Mouse (Mus musculus): ENCODE data around the gene Plcb2.

GRCm38 (mm10) chr2:118661891-118662290, 66.3 kb downstream of the Plcb2 start:
- TF ChIP-seq EP300 (IDR thresholded peaks at IDR 0.05; ENCODE audit: insufficient read depth, low read depth, low read length) (no peak), CTCF (IDR thresholded peaks at IDR 0.05; ENCODE audit: low read depth, low read length) (no peak), POLR2A (IDR thresholded peaks at IDR 0.05; ENCODE audit: insufficient read depth, low read length) (no peak)

All from ES-Bruce4 (cell line).